In the genomic region with DNA sequence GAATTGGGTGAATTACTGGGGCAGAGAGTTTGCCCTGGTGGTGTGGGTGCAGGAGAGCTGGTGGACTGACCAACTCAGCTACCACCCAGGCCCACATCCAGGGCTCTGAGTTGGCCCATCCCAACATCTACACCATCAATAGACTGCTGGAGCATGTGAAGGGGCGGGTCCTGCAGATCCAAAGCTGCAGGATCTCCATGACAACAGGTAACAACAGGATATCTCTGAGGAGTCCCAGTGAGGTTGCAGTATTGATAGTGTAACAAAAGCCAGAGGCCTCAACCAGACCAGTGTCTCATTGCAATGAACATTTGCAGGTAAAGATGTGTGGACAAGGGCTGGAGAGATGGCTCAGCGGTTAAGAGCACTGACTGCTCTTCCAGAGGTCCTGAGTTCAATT, we compare ENCODE assay signal across 11 mouse cellular contexts.
"Had no signal": no experiment of that assay in that cellular context is flagged by ENCODE, and none has a peak within 500 bp of the region (broad histone marks: within the 10 kb centered on the region; RNA-seq: fewer than 3 reads in every experiment).

No protein-coding gene starts in this region.

- DNase-seq: liver, postnatal 0 days; lung, adult 2 months; lung, postnatal 14 days; lung, postnatal 36 days; midbrain, embryonic 14.5 days; retina, postnatal 1 day; right cerebral cortex, adult 18-20 months; right cerebral cortex, postnatal 25 days; thymus, adult 2 months; thymus, postnatal 25 days; thymus, postnatal 4 days had no signal
